Mouse (Mus musculus) frontal cortex, adult (tissue): ENCODE measurements around the gene Lpcat3.
A peak's percentile ranks its signal among the peaks of the same experiment; 100 is the strongest.
"Not testable (repeated sequence)": the region's sequence is repeated elsewhere in the genome, so short reads cannot be mapped to it uniquely, and the experiment has no call there.

Experiments used
- ATAC-seq: cut with Nextera tagmentation; 2 replicates; pipeline ENCODE4 v1.9.2; 2017; ENCODE audit warnings: mild to moderate bottlenecking, moderate library complexity, mixed read lengths; ENCODE audit not compliant: low TSS enrichment

Lpcat3 gene

GRCm38 (mm10) chr6:124662477-124663423 is at the start of gene Lpcat3:
TSS of gene Lpcat3 (plus strand) at chr6:124663027.
- ATAC-seq = peak; percentile 94

GRCm38 (mm10) chr6:124625612-124626011 is 37.2 kb upstream of the Lpcat3 start:
- no peak for ATAC-seq

- ATAC-seq = not testable (repeated sequence)
Observed at GRCm38 (mm10) chr6:124626184-124626583, 36.6 kb upstream of the Lpcat3 start.

GRCm38 (mm10) chr6:124630763-124631162 is 32.1 kb upstream of the Lpcat3 start:
- ATAC-seq = no peak

GRCm38 (mm10) chr6:124635985-124636384 is 26.8 kb upstream of the Lpcat3 start, which contains the start of gene C1s2:
TSS of gene C1s2 (minus strand) at chr6:124636085.
- ATAC-seq = not testable (repeated sequence)

GRCm38 (mm10) chr6:124636858-124637460 is 25.9 kb upstream of the Lpcat3 start:
- ATAC-seq = peak; percentile 74

- ATAC-seq = no peak
Observed at GRCm38 (mm10) chr6:124640041-124640440, 22.8 kb upstream of the Lpcat3 start.

GRCm38 (mm10) chr6:124640997-124641396 is 21.8 kb upstream of the Lpcat3 start:
- ATAC-seq = no peak; the same call in 1 of the 2 replicates

GRCm38 (mm10) chr6:124646394-124646793 is 16.4 kb upstream of the Lpcat3 start:
- ATAC-seq = no peak

- ATAC-seq = no peak
Observed at GRCm38 (mm10) chr6:124655893-124656292, 6.9 kb upstream of the Lpcat3 start.

GRCm38 (mm10) chr6:124658067-124658466 is 4.8 kb upstream of the Lpcat3 start:
- ATAC-seq = no peak

GRCm38 (mm10) chr6:124661156-124661806 is 1.5 kb upstream of the Lpcat3 start:
- ATAC-seq = no peak

- ATAC-seq = no peak
Observed at GRCm38 (mm10) chr6:124661995-124662394, 832 bp upstream of the Lpcat3 start.

GRCm38 (mm10) chr6:124663424-124663795 is 583 bp downstream of the Lpcat3 start:
- peak; percentile 2; the same call in 1 of the 2 replicates for ATAC-seq

- ATAC-seq = no peak
Observed at GRCm38 (mm10) chr6:124664256-124664655, 1.4 kb downstream of the Lpcat3 start.

GRCm38 (mm10) chr6:124665011-124665410 is 2.2 kb downstream of the Lpcat3 start:
- no peak for ATAC-seq

- ATAC-seq = no peak
Observed at GRCm38 (mm10) chr6:124669234-124669859, 6.5 kb downstream of the Lpcat3 start.

GRCm38 (mm10) chr6:124670281-124670900 is 7.6 kb downstream of the Lpcat3 start:
- no peak for ATAC-seq

GRCm38 (mm10) chr6:124672100-124672499 is 9.3 kb downstream of the Lpcat3 start:
- no peak for ATAC-seq

GRCm38 (mm10) chr6:124673619-124674018 is 10.8 kb downstream of the Lpcat3 start:
- peak; percentile 96 for ATAC-seq

- no peak for ATAC-seq
Observed at GRCm38 (mm10) chr6:124674591-124674990, 11.8 kb downstream of the Lpcat3 start.
